Mouse (Mus musculus) adrenal gland (tissue): Measurements from ENCODE around the gene Gm6268.

Experiments
- intact Hi-C: fragments of 180-260 bp; cut with DNase I; formaldehyde crosslinking; loops from one replicate; pipeline ENCODE4 v1.15.1; 2025
- long read RNA-seq, 2 experiments: library from polyadenylated mRNA; unstranded; transcript quantifications; one replicate each; pipeline ENCODE4 v2.0.0; 2020; ENCODE audit warnings: borderline replicate concordance in 1 of 2; ENCODE audit not compliant: insufficient replicate concordance in 1 of 2
- microRNA-seq, 2 experiments: library from miRNA; unstranded; fragments of <30 nt; microRNA quantifications; one replicate each; pipeline ENCODE4; 2019

Gene Gm6268
- long read RNA-seq, experiment 1, result 0 reads
- long read RNA-seq, experiment 2, result 0 reads

GRCm38 (mm10) chrX:36400980-36401379 is at the start of gene Gm6268:
Gene Gm6268 (plus strand): TSS chrX:36401280.
- intact Hi-C loops, result no loop called here

GRCm38 (mm10) chrX:36352446-36352845 is 48.6 kb upstream of the Gm6268 start:
- intact Hi-C loops, result loop anchor here (5.0 kb wide), 1 partner anchor 125 kb away; no protein-coding TSS in a partner anchor

GRCm38 (mm10) chrX:36385340-36385739 is 15.7 kb upstream of the Gm6268 start:
- intact Hi-C loops, result no loop called here

GRCm38 (mm10) chrX:36389971-36390370 is 11.1 kb upstream of the Gm6268 start:
- intact Hi-C loops, result loop anchor here (5.0 kb wide), 1 partner anchor 33 kb away; no protein-coding TSS in a partner anchor

GRCm38 (mm10) chrX:36390503-36390902 is 10.6 kb upstream of the Gm6268 start:
- intact Hi-C loops, result loop anchor here (5.0 kb wide), 1 partner anchor 33 kb away; no protein-coding TSS in a partner anchor

- intact Hi-C loops, result loop anchor here (5.0 kb wide), 1 partner anchor 35 kb away; no protein-coding TSS in a partner anchor
Observed at GRCm38 (mm10) chrX:36392672-36393071, 8.4 kb upstream of the Gm6268 start.

GRCm38 (mm10) chrX:36393279-36393678 is 7.8 kb upstream of the Gm6268 start:
- intact Hi-C loops, result loop anchor here (5.0 kb wide), 1 partner anchor 36 kb away; no protein-coding TSS in a partner anchor

GRCm38 (mm10) chrX:36402316-36402715 is 1.2 kb downstream of the Gm6268 start:
- intact Hi-C loops, result no loop called here

GRCm38 (mm10) chrX:36419153-36419552 is 18.1 kb downstream of the Gm6268 start:
- intact Hi-C loops, result no loop called here

- intact Hi-C loops, result no loop called here
Observed at GRCm38 (mm10) chrX:36434993-36435392, 33.9 kb downstream of the Gm6268 start.

GRCm38 (mm10) chrX:36437932-36438331 is 36.9 kb downstream of the Gm6268 start:
- intact Hi-C loops, result no loop called here

Small RNA genes lying within 50 kb of the gene (microRNA-seq; reads per million reads assigned to microRNA genes)
- gene Gm44485, result 0 reads per million in 2 experiments
